Mouse (Mus musculus) kidney, adult 18-20 months (tissue): ENCODE results near the gene Frs2.

Source experiments
- DNase-seq: peaks from one replicate; pipeline ENCODE4 v3.0.0; 2021

Frs2 gene

DNA sequence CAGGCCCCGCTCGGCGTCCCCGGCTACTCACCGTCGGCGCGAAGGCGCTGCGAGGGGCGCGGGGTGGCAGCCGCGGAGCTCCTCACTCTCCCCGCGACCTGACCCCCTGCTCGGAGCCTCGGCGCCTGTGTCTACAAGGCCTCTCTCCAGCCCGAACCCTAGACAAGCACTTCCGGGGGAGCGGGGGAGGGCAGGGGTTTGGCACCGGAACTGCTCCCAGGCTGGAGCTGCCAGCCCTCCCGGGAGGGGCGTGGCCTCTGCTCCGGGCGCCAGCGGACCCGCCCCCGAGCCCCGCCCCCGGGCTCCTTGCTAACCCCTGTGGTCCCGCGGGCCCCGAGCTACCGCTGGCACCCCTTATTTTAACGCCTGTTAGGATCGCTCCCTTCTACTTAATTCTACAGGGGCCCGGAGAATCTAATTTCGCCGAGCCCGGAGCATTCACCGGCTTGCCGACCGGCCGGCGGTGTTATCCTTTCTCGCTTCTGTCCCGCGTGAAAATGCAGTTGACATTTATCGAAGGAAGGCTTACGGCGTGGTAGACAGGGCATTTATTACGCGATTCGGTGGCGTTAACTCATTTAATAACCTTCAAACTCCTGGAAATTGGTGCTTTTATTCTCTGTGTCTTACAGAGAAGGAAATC lies at the start of gene Frs2:
Gene Frs2 (minus strand): TSS at position 174 of the 643 bp plus-strand sequence.
- peak; percentile 97 for DNase-seq

DNA sequence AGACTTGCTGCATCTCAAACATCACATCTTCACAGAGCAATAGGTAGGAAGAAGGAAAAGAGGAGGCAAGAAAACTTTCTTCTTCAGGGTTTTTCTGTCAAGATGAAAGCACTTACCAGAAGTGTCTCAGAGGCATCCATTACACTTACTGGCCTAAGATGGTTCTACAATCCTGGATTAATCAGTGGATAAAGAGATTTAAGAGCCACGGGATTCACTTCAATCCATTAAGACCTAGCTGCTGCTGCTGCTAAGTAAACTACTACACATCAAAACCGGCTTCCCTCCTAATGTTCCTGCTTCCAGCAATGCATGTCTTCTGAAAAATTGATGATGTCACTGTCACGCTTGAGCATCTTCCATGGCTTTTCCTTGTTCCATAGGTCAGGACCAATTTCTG lies 48.4 kb upstream of the Frs2 start:
- DNase-seq = no peak

DNA sequence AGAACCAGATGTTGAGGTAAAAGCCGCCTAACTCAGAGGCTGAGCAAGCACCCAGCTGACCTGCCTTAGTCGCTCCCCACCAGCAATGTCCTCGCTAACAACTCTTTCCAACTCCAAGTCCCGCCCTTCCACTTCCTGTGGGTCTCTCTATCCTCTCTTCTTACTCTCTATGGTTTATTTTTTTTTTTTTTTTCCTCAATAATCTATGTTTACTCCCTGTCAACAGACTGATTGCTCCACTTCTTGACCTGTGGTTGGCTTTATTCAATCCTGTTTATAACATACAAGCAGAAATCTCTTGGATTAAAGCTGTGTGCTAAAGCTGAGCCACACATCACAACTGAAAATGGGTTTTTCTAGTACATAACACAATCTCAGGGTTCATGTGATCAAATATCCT lies 47.4 kb upstream of the Frs2 start:
- DNase-seq = no peak

DNA sequence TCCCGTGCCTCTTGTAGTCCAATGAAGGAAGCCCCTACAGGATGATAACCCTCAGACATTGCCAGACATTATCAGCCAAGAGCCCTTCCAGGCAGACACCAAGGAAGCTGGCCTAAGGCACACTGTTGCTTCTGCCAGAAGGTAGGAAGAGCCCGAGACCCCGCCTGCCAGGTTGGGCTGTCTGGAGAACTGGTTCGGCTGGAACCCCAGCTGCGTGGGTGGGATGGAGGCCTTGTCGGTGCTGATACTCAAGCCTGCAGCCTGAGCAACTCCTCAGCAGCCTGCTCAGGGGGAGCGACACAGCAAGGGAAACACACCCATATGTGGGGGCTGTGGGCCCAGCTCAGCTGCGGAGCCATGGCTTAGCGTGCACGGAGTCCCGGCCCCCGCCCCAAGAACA lies 46.7 kb upstream of the Frs2 start:
- DNase-seq = no peak

DNA sequence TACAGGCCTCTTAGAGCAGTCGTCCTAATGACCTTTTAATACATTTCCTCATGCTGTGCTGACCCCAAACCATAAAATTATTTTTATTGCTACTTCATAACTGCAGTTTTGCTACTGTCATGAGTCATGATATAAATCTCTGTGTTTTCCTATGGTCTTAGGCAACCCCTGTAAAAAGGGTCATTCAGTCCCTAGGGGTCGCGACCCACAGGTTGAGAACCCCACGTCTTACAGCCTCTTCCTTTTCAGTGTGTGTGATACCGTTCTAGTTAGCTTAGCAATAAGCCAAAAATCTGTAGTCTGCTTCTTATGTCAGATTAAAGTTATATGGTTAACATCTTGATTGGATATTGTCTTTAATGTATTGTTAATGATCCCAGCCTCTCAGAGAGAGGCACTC lies 45.0 kb upstream of the Frs2 start:
- no peak for DNase-seq

DNA sequence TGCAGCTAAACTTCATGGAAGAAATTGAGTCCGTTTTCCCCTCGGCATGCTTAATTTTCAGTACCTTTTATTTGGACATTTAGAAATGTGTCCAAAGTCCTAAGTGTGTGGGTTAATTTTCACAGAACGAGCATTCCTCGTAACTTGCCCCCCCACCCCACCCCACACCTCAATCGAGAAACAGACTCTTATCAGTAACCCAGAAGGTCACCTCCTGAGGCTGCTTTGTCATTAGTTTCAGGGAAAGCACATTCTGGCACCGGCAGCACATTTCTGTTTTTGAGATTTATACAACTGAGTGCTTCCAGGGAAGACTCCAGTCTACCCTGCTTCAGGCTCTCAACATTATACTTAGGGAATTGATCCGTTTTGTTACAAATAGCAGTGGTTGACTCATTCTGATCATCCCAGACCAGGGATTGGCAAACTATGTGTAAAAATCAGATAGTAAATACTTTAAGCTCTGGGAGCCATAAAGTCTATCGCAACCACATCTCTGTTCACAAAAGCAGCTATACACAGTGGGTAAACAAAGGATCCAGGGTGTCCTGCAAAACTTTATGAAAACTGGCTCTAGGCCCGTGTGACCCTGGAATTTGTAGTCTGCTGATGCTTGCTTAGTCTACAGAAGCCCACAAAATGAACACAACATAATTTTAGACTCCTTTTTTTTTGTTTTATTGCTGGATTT lies 37.2 kb upstream of the Frs2 start:
- no peak for DNase-seq

DNA sequence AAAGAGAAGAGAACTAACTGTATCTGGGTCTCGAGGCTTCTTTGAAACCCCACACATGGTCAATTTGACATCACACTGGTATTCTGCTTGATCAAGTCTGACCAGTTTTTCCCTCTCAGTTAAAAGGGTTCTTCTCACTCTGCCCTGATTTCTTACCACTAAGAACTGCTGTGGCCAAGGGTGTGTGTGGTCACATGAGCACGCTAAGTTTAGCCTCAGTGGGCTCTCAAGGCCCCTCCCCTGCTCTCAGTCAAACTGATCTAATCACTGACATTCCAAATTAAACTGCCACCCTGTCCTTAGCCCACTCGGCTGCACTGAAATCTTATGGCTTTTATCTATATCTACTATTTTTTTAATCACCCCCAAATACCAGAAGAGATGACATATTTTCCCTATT lies 32.8 kb upstream of the Frs2 start:
- DNase-seq = no peak

DNA sequence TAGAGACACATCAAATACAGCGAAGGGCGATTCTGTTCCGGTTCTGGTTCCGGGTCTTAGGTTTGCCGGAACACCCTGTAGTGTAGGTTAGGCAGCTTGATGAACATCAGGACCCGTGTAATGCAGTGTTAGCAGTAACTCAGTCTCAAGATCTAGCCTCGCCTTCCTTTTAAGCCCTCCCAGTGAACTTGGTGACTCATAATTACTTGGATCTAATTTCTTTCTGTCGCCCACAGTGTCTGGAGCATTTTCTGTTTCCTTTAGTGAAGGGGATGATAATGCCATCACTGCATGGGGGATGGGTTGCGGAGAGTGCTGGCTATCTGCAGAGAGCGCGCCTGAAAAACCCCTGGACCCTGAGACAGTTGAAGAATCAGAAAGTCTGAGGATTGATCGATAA lies 26.3 kb upstream of the Frs2 start:
- DNase-seq = no peak

DNA sequence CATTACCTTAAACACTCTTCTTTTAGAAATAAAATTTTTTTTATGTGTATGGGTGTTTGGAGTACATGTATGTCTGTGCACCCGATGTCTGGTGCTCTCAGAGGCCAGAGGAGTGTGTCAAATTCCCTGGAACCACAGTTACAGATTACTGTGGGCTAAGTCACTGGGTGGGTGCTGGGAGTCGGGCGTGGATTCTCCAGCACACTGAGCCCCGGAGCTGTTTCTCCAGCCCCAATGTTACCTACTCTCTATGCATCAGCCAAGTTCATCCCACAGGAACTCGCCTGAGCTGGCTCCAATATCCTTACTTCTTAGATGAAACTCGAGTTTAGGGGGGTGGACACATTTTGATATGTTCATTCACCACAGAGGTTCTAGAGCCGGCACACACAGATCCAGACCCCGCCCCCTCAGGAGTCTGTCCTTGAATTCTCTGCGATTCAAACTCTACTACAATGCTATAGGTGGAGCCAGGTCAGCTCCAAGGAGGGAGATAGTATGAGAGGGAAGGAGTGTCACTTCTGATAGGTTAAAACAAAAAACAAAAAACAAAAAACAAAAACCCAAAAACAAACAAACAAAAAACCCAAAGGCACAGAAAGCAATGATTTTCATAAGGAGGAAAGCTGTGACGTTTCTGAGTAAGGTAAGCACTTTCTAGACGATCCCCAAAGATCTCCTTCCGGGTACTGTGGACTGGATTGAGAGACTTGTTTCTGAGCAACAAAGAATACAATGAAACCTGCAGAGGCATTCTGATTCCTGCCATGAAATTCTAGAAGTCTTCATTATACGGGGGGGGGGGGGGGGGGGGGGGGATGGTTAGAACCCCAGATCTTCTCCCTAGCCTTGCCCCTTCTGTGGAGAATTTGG lies 25.5 kb upstream of the Frs2 start:
- DNase-seq = no peak

DNA sequence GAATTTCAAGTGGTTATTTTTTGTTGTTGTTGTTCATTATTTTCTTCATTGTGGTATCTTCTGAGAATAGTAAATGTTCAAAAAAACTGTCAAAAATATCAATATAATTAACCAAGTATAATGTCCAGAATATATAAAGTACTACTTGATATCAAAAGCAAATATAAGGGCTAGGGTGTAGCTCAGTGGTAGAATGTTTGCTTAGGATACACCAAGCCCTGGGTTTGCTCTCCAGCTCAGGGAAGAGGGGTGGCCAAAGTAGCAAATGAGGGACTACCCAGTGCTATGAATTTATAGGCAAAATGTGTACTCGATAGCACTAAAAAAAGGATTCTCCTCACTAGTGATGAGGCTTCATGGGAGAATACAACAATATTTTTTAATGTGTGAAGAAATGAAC lies 24.8 kb upstream of the Frs2 start:
- no peak for DNase-seq

DNA sequence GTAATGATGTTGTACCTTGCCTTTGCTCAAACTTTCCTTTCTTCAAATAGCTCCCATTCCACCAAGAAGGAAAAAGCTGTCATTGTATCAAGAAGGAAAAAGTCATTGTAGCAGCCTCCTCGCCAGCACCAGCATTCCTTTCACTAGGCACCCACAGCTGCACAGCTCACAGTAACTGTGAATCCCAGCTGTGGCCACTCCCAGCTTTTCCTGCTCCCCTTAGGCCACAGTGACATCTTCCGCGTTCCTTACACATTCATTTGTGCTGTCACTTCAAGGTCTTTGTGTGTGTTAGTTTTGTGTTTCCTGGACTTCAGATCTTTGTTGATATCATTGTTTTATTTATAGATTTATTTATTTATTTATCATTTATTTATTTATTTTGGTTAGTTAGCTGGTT lies 23.7 kb upstream of the Frs2 start:
- no peak for DNase-seq

DNA sequence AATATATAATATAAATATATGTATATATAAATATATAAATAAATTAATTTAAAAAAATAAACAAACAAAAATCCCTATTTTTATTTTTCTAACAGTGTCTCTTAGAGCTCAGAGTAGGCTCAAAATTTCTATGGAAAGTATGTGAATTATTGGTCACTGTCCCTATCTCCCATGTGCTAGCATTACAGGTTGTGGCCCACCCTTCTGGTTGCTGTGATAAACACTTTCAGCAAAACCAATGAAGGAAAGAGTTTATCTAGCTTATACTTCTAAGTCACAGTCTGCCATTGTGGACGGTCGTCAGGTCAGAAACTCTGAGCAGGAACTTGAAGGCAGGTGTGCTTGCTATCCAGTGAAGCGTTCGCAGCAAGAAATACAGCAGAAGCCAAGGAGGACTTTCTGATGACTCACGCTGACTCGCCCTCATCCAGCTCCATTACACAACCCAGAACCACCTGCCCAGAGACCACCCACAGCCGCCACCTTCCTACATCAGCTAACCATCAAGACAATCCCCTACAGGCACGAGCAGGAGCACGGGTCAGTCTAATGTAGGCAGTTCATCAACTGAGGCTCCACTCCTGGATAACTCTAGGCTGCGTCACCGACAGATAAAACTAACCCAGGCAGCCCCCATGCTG lies 18.6 kb upstream of the Frs2 start:
- no peak for DNase-seq

DNA sequence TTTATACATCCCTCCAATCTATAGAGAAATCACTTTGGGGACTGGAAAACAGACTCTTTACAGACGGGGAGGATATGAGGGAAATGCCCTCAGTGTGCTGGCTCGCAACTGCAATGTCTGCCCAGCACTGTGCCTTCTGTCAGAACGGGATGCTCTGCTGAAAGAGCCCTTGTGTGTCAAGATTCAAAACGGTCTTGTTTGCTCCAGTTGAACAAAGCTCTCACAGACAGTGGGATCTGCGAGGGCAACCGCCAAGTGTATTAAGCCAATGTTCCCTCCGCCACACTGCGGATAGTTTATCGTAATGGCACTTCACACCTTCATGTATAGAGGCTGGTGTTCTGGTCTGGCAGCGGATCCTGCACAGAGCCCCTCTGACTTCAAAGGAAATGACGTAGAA lies 14.3 kb upstream of the Frs2 start:
- no peak for DNase-seq

DNA sequence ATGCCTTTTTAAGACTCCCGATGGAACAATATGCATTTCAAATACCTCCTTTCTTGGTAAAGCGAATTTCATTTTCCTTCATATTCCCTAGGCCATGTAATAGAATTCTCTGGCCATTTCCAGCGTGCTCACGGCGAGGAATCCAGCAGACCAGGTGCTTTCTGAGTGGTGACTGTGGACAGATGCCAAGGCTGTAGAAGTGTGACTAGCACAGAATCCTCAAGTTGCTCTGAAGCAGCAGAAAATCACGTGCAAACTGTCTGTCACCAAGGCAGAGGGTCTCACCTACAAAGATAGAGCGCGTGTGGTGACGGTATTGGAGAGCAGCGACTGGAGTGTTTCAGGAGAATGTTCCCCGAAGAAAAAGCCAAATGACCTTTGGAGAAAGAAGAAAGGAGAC lies 11.8 kb upstream of the Frs2 start:
- no peak for DNase-seq

DNA sequence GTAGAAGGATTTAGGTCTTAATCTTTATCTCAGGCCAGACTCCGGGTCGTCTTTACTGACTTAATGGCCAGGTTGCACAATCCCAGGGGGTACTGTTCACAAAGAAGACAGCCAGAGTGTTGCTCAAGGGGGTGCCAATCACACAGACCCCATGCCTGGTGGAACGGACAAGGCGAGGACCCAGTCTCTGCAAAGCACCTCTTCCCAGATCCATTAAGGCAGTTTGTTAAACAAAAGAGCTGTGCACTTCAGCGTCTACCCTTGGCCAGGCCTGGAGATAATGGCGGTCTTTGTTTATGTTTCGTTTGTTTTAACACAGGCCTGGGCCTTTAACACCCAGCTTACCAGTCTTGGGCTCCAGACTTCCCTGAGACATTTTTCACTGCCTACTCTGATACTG lies 3.9 kb upstream of the Frs2 start:
- no peak for DNase-seq

DNA sequence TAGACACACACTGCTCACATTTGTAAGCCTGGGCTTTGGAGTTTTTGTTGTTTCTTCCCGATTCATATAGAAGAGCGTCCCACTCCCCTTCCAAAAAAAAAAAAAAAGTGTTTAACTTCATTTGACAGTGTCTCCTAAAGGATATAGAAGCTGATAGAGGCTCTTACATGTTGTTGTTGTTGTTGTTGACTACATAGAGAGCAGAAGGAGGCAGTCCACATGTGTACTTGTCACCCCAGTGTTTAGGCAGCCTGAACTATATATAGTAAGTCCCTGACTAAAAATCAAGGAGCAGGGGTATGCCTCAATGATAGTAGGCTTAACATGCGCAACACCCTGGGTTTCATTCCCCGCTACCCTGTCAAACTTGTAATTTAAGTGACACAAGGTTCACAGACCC lies 3.3 kb upstream of the Frs2 start:
- DNase-seq = no peak

DNA sequence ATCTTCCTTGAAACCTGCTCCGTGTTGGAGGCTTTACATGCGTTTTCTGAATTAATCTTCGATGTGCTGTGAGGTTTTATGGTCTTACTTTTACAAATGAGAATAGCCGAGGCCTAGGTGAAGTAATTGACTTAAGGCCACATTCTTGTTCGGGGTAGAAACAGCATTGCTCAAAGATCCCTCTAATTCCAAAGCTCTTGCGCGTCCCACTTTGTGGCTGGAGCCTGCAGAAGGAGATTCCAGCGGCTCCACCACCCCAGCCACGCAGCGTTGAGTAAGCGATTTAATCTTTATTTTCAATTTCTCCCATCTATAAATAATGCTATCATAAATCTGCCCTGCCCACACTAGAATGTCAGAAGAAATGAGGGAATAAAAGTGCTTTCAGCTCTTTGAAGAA lies 2.9 kb upstream of the Frs2 start:
- DNase-seq = no peak

DNA sequence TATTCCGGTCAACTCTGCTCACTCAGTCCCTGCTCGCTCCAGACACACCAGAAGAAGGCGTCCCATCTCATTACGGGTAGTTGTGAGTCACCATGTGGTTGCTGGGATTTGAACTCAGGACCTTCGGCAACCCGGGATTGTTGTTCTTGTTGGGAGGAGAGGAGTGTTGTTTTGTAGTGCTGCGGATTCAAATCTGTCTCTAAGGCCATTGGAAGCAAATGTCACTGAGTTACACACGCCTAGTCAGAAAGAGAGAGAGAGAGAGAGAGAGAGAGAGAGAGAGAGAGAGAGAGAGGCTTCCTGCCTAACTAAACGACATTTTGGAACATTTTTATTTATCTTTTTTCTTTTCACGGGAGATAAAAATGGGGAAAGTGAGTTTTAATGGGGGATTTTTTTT lies 2.4 kb upstream of the Frs2 start:
- DNase-seq = no peak

DNA sequence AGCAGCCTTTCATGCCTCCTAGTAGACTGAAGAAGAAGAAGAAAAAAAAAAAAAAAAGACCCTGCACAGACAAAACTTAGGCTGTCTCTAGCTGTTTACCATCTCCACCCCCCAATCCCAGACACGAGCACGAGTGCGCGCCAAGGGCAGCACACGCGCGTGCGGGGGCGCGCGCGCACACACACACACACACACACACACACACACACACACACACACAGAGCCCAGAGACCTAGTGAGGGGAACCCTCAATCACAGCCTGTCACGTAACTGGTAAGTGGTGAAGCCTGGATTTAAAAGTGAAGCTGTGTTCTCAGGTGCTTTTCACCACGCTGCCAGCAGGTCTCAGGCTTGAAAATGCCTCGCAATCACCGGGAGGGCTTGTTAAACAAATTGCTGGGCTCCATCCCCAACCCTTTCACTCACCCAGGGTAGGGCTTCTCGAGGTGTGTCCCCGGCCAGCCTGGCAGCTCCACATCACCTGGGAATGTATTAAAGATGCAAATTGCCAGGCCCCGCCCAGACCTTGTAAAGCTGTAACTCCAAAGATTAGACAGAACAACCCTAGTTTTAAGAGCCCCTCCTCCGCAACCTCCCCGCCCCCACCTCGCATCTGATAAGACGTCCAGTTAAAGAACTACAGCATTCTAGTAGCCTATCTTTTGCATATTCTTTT lies 1.7 kb upstream of the Frs2 start:
- peak; percentile 53 for DNase-seq

DNA sequence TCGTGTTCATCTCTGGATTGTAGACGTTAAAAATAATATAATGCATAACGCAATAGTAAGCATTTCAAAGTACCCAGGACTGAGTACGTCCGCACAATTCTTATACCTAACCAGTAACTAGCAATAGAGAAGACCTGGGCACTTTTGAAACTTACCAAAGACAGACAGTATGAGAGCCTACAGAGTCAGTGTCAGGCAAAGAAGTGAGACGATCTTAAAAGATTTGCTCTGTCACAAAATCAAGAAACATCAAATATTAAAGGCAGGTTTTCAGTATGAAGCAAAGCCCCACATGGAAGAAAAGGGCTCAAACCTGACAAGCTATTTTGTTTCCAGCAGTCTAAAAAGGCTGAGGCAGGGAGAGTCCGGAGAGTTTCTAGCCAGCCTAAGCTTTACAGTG lies 907 bp upstream of the Frs2 start:
- no peak for DNase-seq

DNA sequence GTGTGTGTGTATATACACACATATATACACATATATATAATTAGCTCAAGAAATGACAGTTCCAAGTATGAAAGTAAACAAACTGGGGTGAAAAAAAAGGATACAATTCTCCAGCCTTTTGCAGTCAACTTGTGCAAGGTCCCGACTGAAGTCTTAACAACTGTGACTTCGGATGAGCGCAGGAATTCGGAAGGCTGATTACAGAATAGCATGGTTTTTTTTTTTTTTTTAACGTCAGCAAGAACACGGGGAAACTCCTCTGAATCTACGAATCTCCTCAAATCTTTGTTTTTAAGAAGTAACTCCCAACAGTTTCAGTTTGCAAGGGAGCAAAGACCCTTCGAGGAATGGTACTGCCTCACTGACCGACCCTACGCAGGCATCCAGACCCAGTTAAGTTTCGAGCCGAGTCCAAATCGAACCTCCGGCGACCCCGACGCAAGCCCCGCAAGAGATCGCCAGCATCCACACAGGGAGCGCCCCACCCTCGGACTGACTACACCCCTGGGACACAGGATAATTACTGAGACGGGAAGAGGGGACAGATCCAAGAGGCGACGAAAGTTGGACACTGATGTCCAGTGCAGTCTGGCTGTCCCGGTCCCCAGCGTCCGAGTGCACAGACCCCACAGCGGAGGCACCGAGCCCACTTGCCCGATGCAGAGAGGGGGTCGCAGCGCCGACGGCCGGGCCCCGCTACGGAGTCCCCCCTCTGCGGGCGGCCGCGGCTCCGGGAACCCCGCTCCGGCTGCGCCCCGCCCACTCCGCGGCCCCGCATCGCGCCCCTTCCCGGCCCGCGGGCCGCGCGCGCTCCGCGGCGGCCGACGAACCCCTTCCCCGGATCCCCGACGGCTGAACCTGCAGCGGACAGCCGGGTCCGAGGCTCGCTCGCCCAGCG lies 622 bp downstream of the Frs2 start:
- DNase-seq = no peak

DNA sequence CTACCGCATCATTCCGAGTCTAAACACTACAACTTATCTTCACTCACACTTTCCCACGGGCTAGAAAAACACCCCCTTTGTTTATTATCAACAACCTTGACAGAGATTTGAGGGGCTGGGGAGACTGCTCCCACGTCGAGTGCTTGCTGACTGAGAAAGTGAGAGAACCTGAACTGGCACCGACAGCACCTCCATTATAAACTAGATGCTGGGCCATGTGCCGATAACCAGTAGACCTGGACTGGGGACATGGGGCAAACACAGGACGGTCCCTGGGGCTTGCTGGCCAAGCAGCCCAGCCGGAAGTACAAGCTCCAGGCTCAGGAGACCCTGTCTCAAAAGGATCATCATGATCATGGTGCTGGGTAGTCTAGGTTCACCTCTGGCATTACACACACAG lies 1.9 kb downstream of the Frs2 start:
- DNase-seq = no peak
